Mouse (Mus musculus) ovary, adult 18-20 months (tissue): ENCODE measurements around the gene Bdkrb2.

Experiments used
- DNase-seq: peaks from one replicate; pipeline ENCODE4 v3.0.0; 2022; ENCODE audit warnings: low spot score, mixed read lengths

Gene Bdkrb2

GRCm38 (mm10) chr12:105590786-105591185 is 27.8 kb downstream of the Bdkrb2 start:
- no peak for DNase-seq

- no peak for DNase-seq
Measured at GRCm38 (mm10) chr12:105592361-105592761, 29.3 kb downstream of the Bdkrb2 start.

GRCm38 (mm10) chr12:105593471-105593870 is 30.4 kb downstream of the Bdkrb2 start:
- no peak for DNase-seq

- no peak for DNase-seq
Measured at GRCm38 (mm10) chr12:105597135-105597534, 34.1 kb downstream of the Bdkrb2 start.

- DNase-seq, result no peak
Measured at GRCm38 (mm10) chr12:105598503-105598902, 35.5 kb downstream of the Bdkrb2 start.

GRCm38 (mm10) chr12:105599098-105599497 is 36.1 kb downstream of the Bdkrb2 start:
- DNase-seq, result peak; percentile 37

GRCm38 (mm10) chr12:105601586-105601985 is 38.6 kb downstream of the Bdkrb2 start:
- peak; percentile 20 for DNase-seq

GRCm38 (mm10) chr12:105602581-105603210 is 39.7 kb downstream of the Bdkrb2 start, which contains the start of gene Bdkrb1:
Gene Bdkrb1 (plus strand): TSS chr12:105603085.
- DNase-seq, result no peak

- no peak for DNase-seq
Measured at GRCm38 (mm10) chr12:105603904-105604303, 40.9 kb downstream of the Bdkrb2 start.

GRCm38 (mm10) chr12:105605212-105605611 is 42.2 kb downstream of the Bdkrb2 start:
- DNase-seq, result no peak

- DNase-seq, result no peak
Measured at GRCm38 (mm10) chr12:105606881-105607280, 43.9 kb downstream of the Bdkrb2 start.

GRCm38 (mm10) chr12:105611045-105611444 is 48.0 kb downstream of the Bdkrb2 start:
- no peak for DNase-seq

- DNase-seq, result no peak
Measured at GRCm38 (mm10) chr12:105611748-105612147, 48.7 kb downstream of the Bdkrb2 start.

- DNase-seq, result no peak
Measured at GRCm38 (mm10) chr12:105613559-105613958, 50.5 kb downstream of the Bdkrb2 start.

- no peak for DNase-seq
Measured at GRCm38 (mm10) chr12:105622048-105622447, 59.0 kb downstream of the Bdkrb2 start.

- DNase-seq, result no peak
Measured at GRCm38 (mm10) chr12:105622981-105623539, 60.0 kb downstream of the Bdkrb2 start.

GRCm38 (mm10) chr12:105625798-105626197 is 62.8 kb downstream of the Bdkrb2 start:
- no peak for DNase-seq

- no peak for DNase-seq
Measured at GRCm38 (mm10) chr12:105634374-105635067, 71.5 kb downstream of the Bdkrb2 start.

GRCm38 (mm10) chr12:105636551-105636950 is 73.5 kb downstream of the Bdkrb2 start:
- no peak for DNase-seq

- no peak for DNase-seq
Measured at GRCm38 (mm10) chr12:105637554-105637953, 74.5 kb downstream of the Bdkrb2 start.

GRCm38 (mm10) chr12:105642770-105643321 is 79.8 kb downstream of the Bdkrb2 start:
- no peak for DNase-seq
